Mouse (Mus musculus) intestine, postnatal 0 days (tissue): ENCODE results near the gene Eif1ad. TPM values are rescaled to one million over a fixed set of nuclear protein-coding genes. Genes with fewer than 3 reads are reported as not detected.
A peak's percentile ranks its signal among the peaks of the same experiment; 100 is the strongest.

Source experiments
- ATAC-seq: fragments of 200-750 bp; cut with Nextera tagmentation; 2 replicates; pipeline ENCODE4 v1.8.0; 2017; ENCODE audit warnings: mild to moderate bottlenecking, moderate TSS enrichment, moderate library complexity
- H3K27ac ChIP-seq: fragments of 300-500 bp; sonication (generic); 2 replicates; pipeline ENCODE4 v1.5.1; 2014; ENCODE audit warnings: mild to moderate bottlenecking, low read depth, low read length, moderate library complexity
- H3K27me3 ChIP-seq: fragments of 300-500 bp; sonication (generic); replicated peaks from 2 replicates; pipeline ENCODE4 v1.6.1; 2014; ENCODE audit warnings: low read length, mixed read lengths; ENCODE audit not compliant: control insufficient read depth, insufficient read depth
- H3K36me3 ChIP-seq: fragments of 300-500 bp; sonication (generic); 2 replicates; pipeline ENCODE4 v1.6.1; 2014; ENCODE audit warnings: mild to moderate bottlenecking, moderate library complexity; ENCODE audit not compliant: control insufficient read depth, insufficient read depth
- H3K4me1 ChIP-seq: fragments of 300-500 bp; sonication (generic); replicated peaks from 2 replicates; pipeline ENCODE4 v1.6.1; 2014; ENCODE audit warnings: antibody characterized with exemption, low read length, mixed read lengths; ENCODE audit not compliant: control insufficient read depth, insufficient read depth
- H3K4me2 ChIP-seq: fragments of 300-500 bp; sonication (generic); replicated peaks from 2 replicates; pipeline ENCODE4 v1.6.1; 2014; ENCODE audit warnings: low read depth, mild to moderate bottlenecking, moderate library complexity
- H3K4me3 ChIP-seq: fragments of 300-500 bp; sonication (generic); 2 replicates; pipeline ENCODE4 v1.5.1; 2014; ENCODE audit warnings: low read depth, low read length
- H3K9ac ChIP-seq: fragments of 300-500 bp; sonication (generic); 2 replicates; pipeline ENCODE4 v1.6.1; 2014; ENCODE audit warnings: mild to moderate bottlenecking, low read depth, low read length
- H3K9me3 ChIP-seq: fragments of 300-500 bp; sonication (generic); 2 replicates; pipeline ENCODE4 v1.6.1; 2016; ENCODE audit warnings: mixed run types; ENCODE audit not compliant: control insufficient read depth
- CTCF ChIP-seq: sonication (generic); IDR thresholded peaks from 2 replicates; pipeline ENCODE4 v1.5.1; 2016; ENCODE audit warnings: low read depth, mild to moderate bottlenecking, control low read depth, antibody characterized with exemption, moderate library complexity
- WGBS: fragments of 180-500 bp; shearing (Covaris S2); extraction: QIAGEN DNeasy Blood & Tissue Kit; methylation state at CpG from one replicate; pipeline ENCODE4 v1.1.7; 2014; 5-methylcytosine and 5-hydroxymethylcytosine counted together
- polyA plus RNA-seq: library from polyadenylated mRNA; unstranded; fragments of >200 nt; fragmentation: Nextera tagmentation; extraction: Ambion mirVana; gene quantifications from 2 replicates; pipeline ENCODE4 v1.2.1, GENCODE M21; 2015

Gene Eif1ad
- polyA plus RNA-seq, 1 experiment from 2014 or later = 81.2 TPM

GRCm38 (mm10) chr19:5384715-5385114 lies 18.2 kb downstream of the Eif1ad start:
- Histone ChIP-seq H3K4me2 (no peak overlapping the region), H3K9ac (no peak overlapping the region), H3K27me3 (no peaks in the 10 kb centered on the region), H3K4me3 (no peak overlapping the region), H3K9me3 (no peaks in the 10 kb centered on the region), H3K36me3 (peaks cover 61% of the 10 kb centered on the region), H3K4me1 (peaks cover 5% of the 10 kb centered on the region), H3K27ac (no peak overlapping the region; the same call in 1 of the 2 replicates)
- no peak for ATAC-seq
- WGBS = 88% methylated on average over 8 of the region's 8 CpGs
- TF ChIP-seq CTCF = no peak

DNA sequence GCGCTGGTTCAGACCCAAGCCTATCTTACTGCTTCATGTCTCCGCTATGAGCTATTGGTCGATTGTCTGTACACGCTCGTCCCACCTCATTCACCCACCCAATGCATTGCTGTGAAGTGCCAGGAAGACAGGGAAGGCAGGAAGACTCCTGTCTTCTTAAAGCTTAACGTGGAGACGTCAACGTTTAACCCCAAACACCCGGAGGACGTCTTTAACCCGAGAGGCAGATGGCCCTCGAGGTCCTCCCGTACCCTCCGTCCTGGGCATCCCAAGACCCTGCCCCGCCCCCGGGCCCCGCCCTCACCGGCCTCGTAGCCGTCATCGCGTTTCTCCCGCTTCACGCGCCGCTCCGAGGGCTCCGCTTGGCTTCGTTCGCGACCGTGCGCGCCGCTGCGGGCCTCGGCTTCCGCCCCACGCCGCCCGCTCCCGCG lies 21.5 kb downstream of the Eif1ad start:
- peak overlapping the region; percentile 88 for H3K27ac ChIP-seq
- no peaks in the 10 kb centered on the region for H3K9me3 ChIP-seq
- WGBS = under 1% methylated on average over 43 of the region's 43 CpGs
- H3K4me2 ChIP-seq = peak overlapping the region; percentile 64
- no peaks in the 10 kb centered on the region for H3K27me3 ChIP-seq
- peaks cover 28% of the 10 kb centered on the region for H3K36me3 ChIP-seq
- H3K4me1 ChIP-seq = peaks cover 8% of the 10 kb centered on the region
- peak overlapping the region; percentile 95 for H3K9ac ChIP-seq
- peak overlapping the region; percentile 93 for H3K4me3 ChIP-seq
- ATAC-seq = peak; percentile 46; the same call in 1 of the 2 replicates
- TF ChIP-seq CTCF = no peak

- Histone ChIP-seq H3K9ac (peak within 1 kb of the TSS; percentile 95), H3K4me1 (peaks cover 8% of the 10 kb centered on the region), H3K36me3 (peaks cover 21% of the 10 kb centered on the region), H3K27ac (peak within 1 kb of the TSS; percentile 88), H3K9me3 (no peaks in the 10 kb centered on the region), H3K4me2 (peak within 1 kb of the TSS; percentile 64), H3K4me3 (peak within 1 kb of the TSS; percentile 93), H3K27me3 (no peaks in the 10 kb centered on the region)
- TF ChIP-seq CTCF = no peak
- 1% methylated on average over 43 of the region's 43 CpGs for WGBS
- ATAC-seq = peak; percentile 91
These were observed 22.2 kb downstream of the Eif1ad start, which contains the start of gene Sart1 for GRCm38 (mm10) chr19:5388588-5389242. Gene Sart1 (minus strand): TSS chr19:5388703.

DNA sequence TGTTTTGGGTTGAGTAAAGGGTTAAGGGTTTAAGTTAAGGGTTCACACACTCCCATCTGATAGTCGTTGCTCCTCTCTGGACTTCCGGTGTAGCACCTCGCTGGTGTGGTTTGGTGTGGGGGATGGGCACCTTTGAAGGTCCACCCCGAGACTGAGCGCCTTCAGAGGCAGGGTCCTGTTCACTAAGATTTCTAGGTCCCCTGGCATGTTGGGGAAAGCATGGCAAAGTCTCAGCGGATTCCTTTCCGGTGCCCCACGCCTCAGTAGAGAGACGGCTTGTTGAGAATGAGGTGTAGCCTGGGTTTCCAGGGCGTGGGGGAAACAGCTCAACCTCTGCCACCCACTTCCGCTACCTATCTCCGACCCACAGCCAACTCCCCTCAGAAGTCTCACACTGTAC lies 23.1 kb downstream of the Eif1ad start:
- Histone ChIP-seq H3K27ac (peak overlapping the region; percentile 83), H3K36me3 (peaks cover 12% of the 10 kb centered on the region), H3K4me1 (peaks cover 8% of the 10 kb centered on the region), H3K4me2 (peak overlapping the region; percentile 64), H3K9ac (peak overlapping the region; percentile 55), H3K27me3 (no peaks in the 10 kb centered on the region), H3K9me3 (no peaks in the 10 kb centered on the region), H3K4me3 (peak overlapping the region; percentile 93)
- WGBS = 13% methylated on average over 12 of the region's 12 CpGs
- peak; percentile 29; the same call in 1 of the 2 replicates for ATAC-seq
- no peak for TF ChIP-seq CTCF

DNA sequence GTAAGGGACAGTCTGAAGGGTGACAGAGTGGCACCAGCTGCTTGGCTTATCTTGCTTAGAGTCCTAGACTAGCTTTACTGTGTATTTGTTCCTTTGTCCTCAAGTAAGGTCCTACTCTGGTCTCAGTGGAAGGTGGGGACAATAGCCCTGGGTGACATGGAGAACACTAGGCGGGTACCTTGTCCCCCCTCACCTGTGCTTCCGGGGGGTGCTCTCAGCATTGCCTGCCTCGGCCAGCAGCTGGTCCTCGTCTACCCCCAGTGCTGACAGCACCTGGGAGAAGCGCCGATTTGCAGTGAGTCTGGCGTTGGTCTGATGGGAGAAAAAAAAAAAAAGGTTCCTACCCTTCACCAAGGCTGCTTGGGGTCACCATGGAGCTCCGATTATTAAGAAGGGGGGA lies 23.9 kb downstream of the Eif1ad start:
- Histone ChIP-seq H3K27me3 (no peaks in the 10 kb centered on the region), H3K36me3 (peaks cover 4% of the 10 kb centered on the region; the same call in 1 of the 2 replicates), H3K4me1 (peaks cover 8% of the 10 kb centered on the region), H3K27ac (0 out of 2 replicates have a peak overlapping the region, but pooled peaks have one; percentile 83), H3K9me3 (no peaks in the 10 kb centered on the region), H3K9ac (peak overlapping the region; percentile 55; the same call in 1 of the 2 replicates), H3K4me3 (peak overlapping the region; percentile 93), H3K4me2 (peak overlapping the region; percentile 64)
- ATAC-seq = no peak
- TF ChIP-seq CTCF = no peak
- 60% methylated on average over 8 of the region's 8 CpGs for WGBS

- no peak for ATAC-seq
- TF ChIP-seq CTCF = no peak
- H3K9ac ChIP-seq = no peak overlapping the region
- WGBS = 55% methylated on average over 4 of the region's 4 CpGs
- H3K4me1 ChIP-seq = peaks cover 8% of the 10 kb centered on the region
- H3K4me3 ChIP-seq = no peak overlapping the region
- no peaks in the 10 kb centered on the region for H3K9me3 ChIP-seq
- H3K27me3 ChIP-seq = no peaks in the 10 kb centered on the region
- H3K36me3 ChIP-seq = no peaks in the 10 kb centered on the region
- no peak overlapping the region for H3K27ac ChIP-seq
- no peak overlapping the region for H3K4me2 ChIP-seq
These were observed 26.4 kb downstream of the Eif1ad start for GRCm38 (mm10) chr19:5392892-5393291.
